Mouse (Mus musculus): ENCODE results near the gene Lrrc38.
A peak's percentile ranks its signal among the peaks of the same experiment; 100 is the strongest.
"Not testable (repeated sequence)": the region's sequence is repeated elsewhere in the genome, so short reads cannot be mapped to it uniquely, and the experiment has no call there.

Lrrc38 gene

DNA sequence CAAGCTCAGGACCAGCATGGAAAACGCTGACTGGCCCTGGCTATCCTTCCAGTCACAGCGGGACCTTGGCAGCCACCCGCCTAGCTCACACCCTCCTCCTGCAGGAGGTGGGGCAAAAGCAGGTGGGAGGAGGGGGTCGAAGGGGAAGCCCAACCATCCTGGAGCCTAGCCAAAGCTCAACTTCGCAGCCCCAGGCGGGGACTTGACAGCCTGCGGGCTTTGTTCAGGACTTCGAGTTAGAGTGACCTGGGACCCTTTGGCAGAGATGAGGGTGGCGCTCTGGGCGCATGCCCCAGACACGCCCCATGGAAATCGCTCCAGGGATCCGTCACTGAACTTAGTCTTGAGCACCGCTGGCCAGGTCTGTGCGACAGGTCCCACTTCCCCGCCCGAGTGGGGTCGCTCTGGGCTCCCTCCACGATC lies at the start of gene Lrrc38:
Lrrc38 (plus strand) TSS at position 274 of the 423 bp plus-strand sequence.
- peak; percentile 68 for DNase-seq

DNA sequence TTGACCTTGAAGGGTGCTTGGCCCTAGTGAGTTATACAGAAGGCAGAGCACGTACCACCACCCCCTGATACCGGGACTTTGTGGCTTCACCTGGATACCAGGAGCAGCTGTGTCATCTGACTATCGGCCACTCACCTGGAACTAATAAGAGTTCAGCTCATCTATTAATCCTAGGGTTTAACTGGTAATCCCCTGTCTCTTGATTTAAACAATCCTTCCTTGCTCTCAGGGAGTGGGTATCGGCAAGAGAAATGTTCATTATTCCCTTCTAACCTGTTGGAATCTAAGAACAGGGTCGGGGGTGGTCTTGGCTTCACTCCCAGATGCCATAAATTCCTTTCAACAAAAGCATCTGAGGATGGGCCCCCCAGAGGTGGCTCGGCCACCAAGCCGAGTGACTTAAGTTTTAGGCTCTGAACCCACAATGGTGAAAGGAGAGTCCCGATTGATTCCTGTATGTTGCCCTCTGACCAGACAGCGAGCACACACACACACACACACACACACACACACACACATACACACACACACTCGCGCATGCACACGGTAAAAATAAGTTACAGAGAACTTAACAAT lies 49.4 kb upstream of the Lrrc38 start:
- no peak for DNase-seq

DNA sequence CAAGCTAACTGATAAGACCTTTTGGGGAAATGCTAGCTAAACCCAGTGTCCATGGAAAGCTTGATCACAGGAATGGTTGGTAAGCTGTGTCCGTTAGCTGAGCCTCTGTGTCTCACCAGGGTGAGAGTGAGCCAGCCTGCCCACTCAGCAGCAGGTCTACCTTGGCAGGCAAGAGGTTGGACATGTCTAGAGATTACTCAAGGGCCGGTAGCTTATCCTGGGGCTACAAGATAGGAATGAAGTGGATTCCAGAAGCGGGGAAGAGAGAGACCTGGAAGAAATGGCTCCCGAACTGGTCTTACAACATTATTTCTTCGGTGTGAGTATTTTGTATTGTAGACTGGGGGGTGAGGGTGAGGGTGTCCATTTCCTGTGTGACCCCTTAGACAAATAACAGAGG lies 48.5 kb upstream of the Lrrc38 start:
- no peak for DNase-seq

DNA sequence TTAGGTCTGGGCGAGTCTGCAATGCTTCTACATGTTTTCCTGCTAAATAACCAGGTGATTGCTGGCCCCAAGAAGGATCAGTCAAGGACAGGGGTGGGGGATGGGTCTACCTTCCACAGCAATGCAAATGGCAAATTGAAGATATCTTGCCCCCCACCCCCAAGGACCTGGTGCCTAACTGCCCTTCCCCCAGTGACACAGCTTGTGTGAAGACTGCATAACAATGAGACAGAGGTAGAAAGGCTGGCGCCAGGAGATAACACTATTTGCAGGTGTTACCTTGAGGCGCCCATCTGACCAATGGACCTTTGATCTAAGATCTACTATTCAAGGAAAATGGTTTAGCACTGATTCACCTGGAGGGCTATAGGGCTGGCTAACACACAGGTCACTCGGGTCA lies 47.7 kb upstream of the Lrrc38 start:
- no peak for DNase-seq

DNA sequence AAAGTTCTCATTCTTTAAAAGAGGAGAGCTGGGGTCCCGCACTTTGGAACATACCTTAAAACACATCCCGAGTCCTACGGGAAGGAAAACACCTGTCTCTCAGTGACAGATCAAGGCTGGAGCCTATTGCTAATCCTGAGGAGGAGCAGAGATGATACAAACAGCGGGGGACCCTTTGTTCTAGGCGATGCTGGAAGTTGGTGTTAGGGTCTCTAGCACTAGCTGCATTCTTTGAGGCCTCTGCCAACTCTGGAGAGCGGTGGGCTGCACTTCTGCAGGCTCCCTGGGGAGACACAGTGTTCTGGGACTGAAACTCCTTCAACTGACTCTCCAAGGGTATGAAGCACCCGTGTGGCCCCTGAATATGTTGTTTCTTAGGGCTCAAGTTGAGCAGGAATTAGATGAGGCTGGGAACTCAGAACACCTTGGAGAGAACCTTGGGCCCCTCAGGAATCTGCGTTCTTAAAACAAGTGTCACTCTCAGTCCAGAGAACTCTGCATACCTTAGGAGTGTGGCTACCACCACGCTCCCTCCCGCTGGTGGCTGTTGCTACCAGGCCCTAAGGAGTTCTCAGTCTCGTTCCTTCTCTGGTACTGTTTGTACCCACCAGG lies 47.2 kb upstream of the Lrrc38 start:
- DNase-seq, result no peak

DNA sequence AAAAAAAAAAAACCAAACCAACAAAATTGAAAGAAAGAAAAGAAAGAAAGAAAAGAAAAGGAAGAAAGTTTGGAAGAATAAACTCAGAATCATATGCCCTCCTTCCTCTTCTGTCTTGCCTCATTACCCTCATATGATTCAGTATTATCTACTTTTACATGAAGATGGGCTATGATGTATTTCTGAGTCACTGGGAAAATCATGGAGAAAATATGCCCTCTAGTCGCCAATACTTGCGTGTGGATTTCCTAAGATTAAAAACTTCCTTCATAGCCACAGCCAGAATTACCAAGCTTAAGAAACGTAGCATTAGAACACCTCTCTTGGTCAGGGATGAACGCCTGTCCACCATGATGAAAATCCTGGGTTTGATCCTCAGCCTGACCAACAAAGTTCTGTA lies 44.5 kb upstream of the Lrrc38 start:
- DNase-seq, result no peak

DNA sequence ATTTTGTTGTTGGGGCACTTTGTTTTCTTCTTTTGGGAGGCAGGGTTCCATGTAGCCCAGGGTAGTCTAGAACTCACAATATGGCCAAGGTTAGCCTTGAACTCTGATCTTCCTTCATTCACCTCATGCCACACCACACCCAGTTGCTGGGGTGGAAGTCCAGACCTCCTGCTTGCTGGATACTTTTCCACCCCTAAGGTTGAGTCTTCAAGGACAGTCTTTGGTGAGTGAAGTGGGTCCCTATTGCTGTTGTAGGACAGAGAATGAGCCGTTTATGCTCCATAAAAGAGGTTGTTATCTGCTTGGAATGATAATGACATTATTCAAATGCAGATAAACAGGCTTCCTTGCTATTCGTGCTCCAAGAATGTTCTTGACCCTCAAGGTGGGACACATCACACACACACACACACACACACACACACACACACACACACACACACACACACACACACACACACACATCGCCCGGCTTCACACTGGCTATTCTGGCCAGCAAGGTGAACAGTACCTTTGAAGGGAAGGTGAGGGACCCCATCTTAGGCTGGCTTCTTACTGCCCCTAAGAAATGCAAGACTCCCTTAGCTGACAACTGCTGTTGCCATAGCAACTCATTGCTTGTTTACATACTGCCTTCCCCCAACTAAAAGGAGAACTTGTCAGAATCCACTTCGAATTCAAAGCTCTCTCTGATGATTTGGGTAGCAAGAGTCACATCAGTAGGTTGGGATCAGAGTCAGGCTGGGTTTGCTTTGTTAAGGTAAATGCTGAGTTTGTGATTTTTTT lies 43.4 kb upstream of the Lrrc38 start:
- DNase-seq, result no peak

DNA sequence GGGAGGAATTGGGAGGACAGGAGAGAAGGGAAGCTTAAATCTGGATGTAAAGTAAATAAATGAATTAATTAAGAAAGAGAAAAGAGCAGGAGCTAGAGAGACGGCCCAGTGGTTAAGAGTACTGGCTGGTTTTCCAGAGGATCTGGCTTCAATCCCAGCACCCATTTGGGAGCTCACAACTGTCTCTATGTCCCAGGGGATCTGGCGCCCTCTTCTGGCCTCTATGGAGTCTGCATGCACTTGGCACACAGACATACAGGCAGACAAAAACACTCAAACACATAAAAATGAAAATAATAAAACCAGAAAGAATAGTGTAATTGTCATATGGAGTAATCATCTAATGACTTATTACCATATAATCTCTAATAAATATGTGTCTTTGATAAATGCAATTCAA lies 38.2 kb upstream of the Lrrc38 start:
- DNase-seq, result no peak

DNA sequence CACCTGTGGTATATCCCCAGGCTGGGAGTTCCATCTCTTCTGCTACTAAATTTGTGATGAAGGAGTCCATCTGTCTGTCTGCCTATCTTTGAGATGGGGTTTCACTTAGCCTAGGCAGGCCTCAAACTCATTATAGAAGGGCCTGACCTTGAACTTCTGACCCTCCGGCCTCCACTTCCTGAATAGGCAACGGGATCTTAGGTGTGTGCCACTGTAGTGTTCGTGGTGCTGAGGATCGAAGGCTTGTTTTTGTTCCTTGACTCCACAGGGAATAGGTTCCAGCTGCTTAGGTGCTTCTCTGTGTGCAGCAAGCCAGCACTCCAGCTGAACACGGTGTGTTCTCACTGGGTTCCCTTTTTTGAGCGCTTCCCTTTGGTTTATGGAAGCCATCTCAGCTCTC lies 36.3 kb upstream of the Lrrc38 start:
- no peak for DNase-seq

DNA sequence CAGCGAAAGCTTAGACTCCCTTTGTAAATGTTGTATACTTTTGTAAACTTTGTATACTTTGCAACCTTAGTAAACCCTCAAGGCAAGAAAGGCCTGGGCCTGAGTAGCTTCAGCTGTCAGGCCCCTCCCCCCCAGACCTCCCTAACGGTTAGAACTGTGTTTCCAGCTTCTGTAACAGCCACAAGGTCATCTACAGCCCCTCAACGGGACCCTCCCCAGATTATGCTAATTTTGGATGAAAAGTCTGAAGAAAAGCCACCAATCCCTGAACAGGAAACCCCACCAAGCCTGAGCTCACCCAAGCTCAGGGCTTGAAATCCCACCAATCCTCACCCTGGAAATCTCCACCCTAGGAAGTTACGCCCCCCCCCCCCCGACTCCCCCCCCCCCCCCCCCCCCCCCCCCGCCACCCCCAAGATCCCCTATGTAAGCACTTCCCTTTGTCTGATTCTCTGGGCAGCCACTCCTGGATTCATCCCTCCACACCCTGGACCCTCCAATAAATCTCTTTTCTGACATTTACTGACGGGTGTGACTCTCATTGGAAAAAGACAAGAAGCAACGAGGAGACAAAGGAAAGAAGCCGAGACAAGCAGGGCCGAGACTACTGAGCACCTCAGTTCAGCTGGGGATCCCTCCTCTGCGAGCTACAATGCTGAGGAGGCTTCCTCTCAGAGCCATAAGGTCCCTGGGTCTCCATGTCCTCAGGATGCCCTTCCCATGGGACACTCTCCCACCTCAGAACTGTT lies 25.2 kb upstream of the Lrrc38 start:
- no peak for DNase-seq

DNA sequence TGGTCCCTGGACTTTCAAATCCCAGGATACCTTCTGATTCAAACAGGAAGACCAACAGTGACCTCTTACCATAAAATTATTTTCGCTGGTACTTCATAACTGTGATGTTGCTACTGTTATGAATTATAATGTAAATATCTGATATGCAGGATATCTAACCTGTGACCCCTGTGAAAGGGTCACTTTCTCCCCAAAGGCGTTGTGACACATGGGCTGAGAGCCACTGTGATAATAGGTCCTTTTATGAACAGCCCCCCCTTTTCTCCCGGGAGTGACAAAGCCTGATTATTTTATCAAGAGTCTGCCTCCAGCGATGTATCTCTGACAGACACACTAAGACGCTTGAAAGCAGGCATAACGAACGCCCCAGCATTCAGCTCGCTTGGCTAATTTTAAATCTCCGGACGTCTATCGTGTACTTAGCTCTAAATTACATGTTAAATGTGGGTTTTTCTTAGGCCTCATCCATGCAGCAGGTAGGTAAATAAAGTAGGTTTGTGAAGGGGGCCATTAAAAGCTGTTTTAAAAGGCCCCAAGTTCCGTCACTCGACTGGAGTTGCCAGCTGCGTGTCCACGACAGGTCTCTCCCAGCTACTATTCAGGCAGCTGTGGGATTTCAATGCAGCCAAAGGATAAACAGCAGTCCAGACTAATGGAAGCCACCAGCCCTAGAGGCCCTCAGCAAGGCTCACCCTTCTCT lies 24.5 kb upstream of the Lrrc38 start:
- DNase-seq, result no peak

DNA sequence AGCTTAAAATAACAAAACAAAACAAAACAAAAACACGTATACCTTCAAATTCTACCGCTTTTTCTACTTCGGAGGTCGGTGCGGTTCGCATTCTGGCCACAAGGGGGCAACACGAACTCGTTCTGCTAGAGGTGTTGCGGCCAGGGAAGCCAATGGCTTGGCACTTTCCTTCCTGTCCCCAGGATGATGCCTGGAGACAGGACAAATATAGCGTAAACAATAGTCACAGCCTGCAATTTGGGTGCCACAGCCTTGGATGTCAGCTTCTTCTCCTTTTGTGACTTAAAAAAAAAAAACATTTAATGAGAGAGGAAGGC lies 24.0 kb upstream of the Lrrc38 start:
- peak; percentile 78 for DNase-seq

DNA sequence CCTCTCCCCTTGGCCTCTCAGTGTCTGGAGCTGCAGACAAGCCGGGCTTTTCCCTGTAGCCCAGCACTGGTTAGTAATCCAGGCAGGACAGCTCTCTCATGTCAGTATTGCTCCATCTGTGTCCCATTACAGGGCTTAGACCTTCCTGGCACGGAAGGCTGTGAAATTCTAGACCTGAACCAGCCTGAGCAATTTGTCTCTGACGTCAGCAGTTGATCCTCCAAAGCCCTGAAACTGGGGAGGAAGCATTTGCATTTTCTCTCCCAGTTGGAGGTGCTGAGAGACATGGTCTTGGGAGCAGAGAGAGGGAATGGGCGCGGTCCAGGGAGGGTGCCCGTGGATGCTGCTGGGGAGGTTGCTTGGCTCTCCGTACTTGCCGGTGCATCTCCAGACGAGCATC lies 19.0 kb upstream of the Lrrc38 start:
- DNase-seq, result no peak

DNA sequence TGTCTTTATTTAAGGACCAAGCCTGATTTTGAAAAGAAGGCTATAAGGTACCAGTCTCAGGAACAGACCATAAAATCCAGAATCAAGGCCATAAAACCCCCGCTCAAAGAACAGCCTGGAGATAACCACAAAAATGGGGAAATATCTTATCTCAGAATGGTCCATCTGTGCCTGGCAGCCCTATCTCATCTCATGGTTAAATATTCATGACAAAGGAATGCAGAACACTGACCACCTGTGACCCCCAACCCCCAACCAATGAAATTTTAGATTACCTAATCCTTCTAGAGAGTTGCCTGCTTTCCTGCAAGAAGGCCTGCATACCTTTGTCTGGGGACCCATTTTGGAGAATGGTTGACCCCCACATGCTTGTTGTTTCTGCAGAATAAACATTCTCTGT lies 17.8 kb upstream of the Lrrc38 start:
- no peak for DNase-seq

DNA sequence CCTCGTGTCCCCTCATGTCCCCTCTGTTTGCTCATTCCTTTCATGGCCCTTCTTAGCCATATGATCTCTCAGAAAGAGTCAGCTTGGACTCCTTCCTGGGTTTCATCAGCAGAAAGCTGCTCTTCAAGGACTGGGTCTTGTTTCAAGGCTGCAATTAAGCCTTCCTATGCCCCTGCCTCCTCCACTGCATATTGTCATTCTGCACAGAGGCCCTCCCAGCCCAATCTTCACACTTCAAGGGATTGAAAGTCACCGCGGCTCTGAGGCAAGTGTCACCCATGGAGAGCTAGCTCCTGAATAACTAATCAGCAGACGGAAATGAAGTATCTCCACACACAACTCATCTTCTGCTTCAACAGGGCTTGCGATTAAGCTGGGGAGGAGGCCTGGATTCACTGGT lies 15.4 kb upstream of the Lrrc38 start:
- DNase-seq, result no peak

DNA sequence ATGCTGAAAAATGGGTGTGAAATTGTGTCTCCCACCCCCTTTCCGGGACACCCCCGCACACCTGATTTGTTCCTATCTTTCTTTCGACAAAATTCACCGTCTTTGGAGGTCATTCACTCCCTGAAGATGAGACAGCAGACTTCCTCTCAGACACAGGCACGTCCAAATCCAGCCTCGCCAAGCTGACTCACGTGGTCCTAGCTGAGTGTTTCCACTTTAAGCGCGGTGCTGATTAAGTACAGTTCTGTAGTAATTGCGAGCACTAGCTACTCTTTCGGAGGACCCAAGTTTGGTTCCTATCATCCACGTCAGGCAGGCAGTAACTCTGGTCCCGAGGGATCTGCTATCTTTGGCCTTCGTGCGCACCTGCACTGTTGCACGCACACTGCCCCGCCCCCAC lies 14.6 kb upstream of the Lrrc38 start:
- DNase-seq, result no peak

DNA sequence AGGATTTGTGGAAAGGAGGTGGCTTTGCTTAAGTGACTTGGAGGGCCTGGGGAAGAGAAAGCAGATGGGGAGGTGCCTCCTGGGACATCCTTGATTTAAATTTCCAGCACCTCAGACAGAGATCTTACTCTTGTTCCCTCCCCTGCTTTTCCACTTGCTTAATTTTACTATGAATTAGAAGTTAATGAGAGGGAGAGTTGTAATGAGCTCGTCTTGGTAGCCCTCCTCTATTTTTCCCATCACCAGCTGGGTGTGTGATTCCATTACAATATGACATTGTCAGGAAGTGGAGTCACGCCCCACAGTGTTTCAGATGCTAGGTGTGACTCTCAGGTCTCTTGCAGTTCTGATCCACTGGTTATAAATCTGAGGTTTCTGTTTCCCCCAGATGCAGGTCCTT lies 13.5 kb upstream of the Lrrc38 start:
- no peak for DNase-seq

DNA sequence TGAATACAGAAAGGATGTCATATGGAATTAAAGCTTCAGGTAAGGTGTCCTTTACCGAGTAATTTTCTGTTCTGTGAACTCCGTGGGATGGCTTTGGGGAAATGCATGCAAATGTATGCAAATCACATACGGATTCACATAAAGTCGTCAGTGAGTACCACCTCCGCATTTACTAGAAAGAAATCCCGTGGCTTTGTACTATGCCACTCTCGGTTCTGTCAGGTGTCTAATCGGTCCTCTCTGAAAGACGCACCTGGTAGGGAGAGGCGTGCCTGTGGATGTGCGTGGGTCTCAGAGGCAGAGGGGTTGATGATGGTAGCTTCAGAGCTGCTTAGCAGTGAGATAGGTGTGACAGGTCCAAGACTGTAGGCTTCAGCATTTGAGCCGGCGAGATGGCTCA lies 9.7 kb upstream of the Lrrc38 start:
- no peak for DNase-seq

DNA sequence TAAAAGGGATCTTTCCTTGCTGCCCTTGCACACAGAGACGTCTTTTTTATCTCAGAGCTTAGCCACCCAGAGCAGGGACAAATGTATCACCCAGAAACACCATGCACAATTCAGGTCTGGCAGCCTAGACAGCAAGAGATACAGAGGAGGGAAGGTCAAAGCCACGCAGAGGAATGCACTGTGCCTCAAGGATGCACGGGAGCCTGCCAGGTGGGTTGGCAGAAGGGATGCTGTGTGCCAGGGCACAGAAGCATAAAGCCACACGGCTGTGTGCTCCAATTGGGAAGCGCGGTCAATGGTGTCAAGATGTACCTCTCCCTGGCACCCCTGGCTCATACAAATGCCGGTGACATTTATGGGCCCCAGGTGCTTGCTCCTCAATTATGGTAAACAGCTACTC lies 8.1 kb upstream of the Lrrc38 start:
- DNase-seq, result no peak

DNA sequence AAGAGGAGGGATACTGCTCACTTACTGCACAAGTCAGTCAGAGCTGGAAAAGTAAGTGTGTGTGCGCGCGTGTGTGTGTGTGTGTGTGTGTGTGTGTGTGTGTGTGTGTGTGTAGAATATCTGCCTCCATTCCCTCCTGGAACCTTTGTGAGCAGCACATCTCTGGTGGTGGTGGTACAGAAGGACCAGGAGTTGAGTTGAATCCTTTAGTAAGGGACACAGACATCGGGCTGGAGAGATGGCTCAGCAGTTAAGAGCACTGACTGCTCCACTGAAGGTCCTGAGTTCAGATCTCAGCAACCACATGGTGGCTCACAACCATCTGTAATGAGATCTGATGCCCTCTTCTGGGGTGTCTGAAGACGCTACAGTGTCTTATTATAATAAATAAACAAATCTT lies 4.1 kb upstream of the Lrrc38 start:
- DNase-seq, result not testable (repeated sequence)

DNA sequence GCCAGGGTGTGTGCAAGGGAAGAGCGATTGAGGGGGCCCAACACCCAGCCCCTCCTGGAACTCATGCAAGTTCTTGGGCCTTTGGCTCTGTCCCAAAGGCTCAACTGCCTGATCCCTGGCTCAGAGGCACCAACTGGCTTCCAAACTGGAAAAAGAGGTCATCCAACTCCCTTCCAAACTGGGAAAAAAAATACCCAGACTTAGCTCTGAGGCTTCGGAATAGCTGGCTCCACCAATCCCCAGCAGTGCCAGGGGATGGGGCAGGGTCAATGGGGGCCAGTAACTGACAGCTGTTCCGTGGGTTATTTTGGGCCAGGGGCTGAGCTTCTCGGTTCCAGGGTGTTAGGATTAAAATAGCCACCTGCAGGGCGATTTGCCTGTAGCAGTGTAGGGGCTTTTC lies 879 bp upstream of the Lrrc38 start:
- DNase-seq, result peak; percentile 34

DNA sequence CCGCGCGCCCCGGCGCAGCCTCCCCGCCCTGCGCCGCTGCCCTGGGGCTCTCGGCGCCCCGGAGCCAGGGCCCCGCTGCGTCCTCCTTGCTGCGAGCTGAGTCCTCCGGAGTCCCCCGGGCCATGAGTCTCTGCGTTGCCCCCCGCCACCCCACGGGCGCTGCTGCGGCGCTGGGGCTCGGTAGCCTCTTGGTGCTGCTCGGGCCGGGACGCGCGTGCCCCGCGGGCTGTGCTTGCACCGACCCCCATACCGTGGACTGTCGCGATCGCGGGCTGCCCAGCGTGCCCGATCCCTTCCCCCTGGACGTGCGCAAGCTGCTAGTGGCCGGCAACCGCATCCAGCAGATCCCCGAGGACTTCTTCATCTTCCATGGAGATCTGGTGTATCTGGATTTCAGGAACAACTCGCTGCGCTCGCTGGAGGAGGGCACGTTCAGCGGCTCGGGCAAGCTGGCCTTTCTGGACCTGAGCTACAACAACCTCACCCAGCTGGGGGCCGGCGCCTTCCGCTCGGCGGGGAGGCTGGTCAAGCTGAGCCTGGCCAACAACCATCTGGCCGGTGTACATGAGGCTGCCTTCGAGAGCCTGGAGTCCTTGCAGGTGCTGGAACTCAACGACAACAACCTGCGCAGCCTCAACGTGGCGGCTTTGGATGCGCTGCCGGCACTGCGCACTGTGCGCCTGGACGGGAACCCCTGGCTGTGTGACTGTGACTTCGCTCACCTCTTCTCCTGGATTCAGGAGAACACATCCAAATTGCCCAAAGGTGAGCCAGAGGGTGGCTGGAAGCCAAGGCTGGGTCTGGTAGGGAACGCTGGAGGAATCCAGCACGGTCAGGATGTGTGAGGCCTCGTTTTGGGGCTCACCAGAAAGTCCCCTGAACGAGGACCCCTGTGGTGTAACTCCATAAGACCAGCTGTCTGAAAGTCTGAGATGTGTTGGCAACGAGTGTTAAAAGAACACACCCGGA lies 774 bp downstream of the Lrrc38 start:
- peak; percentile 44 for DNase-seq
